Mouse (Mus musculus) kidney, adult 8-10 months (tissue): Measurements from ENCODE around the gene Nob1.

Source experiments
- DNase-seq, 2 experiments: peaks; one replicate each; pipeline ENCODE4 v3.0.0; 2022

The Nob1 gene

GRCm38 (mm10) chr8:107424597-107425229 lies at the start of gene Nob1:
Nob1 (minus strand) TSS chr8:107425051.
- DNase-seq = peak; percentile 95 to 96

GRCm38 (mm10) chr8:107473369-107473768 lies 48.5 kb upstream of the Nob1 start:
- no peak for DNase-seq

GRCm38 (mm10) chr8:107472403-107473100 lies 47.7 kb upstream of the Nob1 start:
- DNase-seq = no peak

- no peak for DNase-seq
Measured at GRCm38 (mm10) chr8:107470302-107470701, 45.5 kb upstream of the Nob1 start.

GRCm38 (mm10) chr8:107468811-107469302 lies 44.0 kb upstream of the Nob1 start:
- DNase-seq = no peak

- DNase-seq = no peak
Measured at GRCm38 (mm10) chr8:107466642-107467041, 41.8 kb upstream of the Nob1 start.

- DNase-seq = no peak
Measured at GRCm38 (mm10) chr8:107465332-107465990, 40.6 kb upstream of the Nob1 start.

GRCm38 (mm10) chr8:107462423-107462822 lies 37.6 kb upstream of the Nob1 start:
- DNase-seq = no peak

- DNase-seq = no peak
Measured at GRCm38 (mm10) chr8:107458281-107458680, 33.4 kb upstream of the Nob1 start.

- DNase-seq = no peak
Measured at GRCm38 (mm10) chr8:107457725-107458124, 32.9 kb upstream of the Nob1 start.

GRCm38 (mm10) chr8:107455268-107455667 lies 30.4 kb upstream of the Nob1 start:
- peak in 1 of 2 experiments; percentile 28 for DNase-seq

GRCm38 (mm10) chr8:107453386-107453785 lies 28.5 kb upstream of the Nob1 start:
- peak; percentile 72 to 80 for DNase-seq

- no peak for DNase-seq
Measured at GRCm38 (mm10) chr8:107451414-107452066, 26.7 kb upstream of the Nob1 start.

GRCm38 (mm10) chr8:107449655-107450054 lies 24.8 kb upstream of the Nob1 start:
- DNase-seq = no peak

- DNase-seq = peak; percentile 68 to 80
Measured at GRCm38 (mm10) chr8:107449130-107449529, 24.3 kb upstream of the Nob1 start.

- no peak for DNase-seq
Measured at GRCm38 (mm10) chr8:107448382-107448889, 23.6 kb upstream of the Nob1 start.

GRCm38 (mm10) chr8:107447713-107448112 lies 22.9 kb upstream of the Nob1 start:
- no peak for DNase-seq

GRCm38 (mm10) chr8:107444626-107445025 lies 19.8 kb upstream of the Nob1 start:
- DNase-seq = no peak

GRCm38 (mm10) chr8:107439880-107440625 lies 15.2 kb upstream of the Nob1 start:
- DNase-seq = no peak

- peak; percentile 72 to 84 for DNase-seq
Measured at GRCm38 (mm10) chr8:107437711-107438110, 12.9 kb upstream of the Nob1 start.

- peak in 1 of 2 experiments; percentile 42 for DNase-seq
Measured at GRCm38 (mm10) chr8:107436841-107437421, 12.1 kb upstream of the Nob1 start.
